Mouse (Mus musculus): Measurements from ENCODE around the gene Gm11627. TPM values are rescaled to one million over a fixed set of nuclear protein-coding genes. Genes with fewer than 3 reads are reported as not detected.
"Not testable (repeated sequence)": the region's sequence is repeated elsewhere in the genome, so short reads cannot be mapped to it uniquely, and the experiment has no call there.

Gene Gm11627
- polyA plus RNA-seq, 1 experiment from 2014 or later = 18.9 TPM

DNA sequence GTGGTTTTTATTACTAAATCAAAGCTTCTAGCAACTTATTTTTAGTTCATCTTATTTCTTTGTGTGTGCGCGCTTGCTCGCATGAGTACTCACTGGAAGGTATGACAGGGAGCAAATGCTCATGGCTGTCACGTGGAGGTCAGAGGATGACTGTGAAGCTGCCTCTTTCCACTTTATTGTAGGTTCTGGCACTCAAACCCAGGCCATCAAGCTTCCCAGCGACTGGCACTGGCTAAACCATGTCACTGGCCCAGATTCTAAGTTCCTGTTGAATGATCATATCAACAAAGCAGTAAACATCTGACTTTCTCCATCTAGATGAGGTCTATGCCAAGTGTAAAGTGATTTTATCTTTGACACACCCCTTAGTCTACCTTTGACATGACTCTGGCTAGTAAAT is 37.8 kb downstream of the Gm11627 start:
- Histone ChIP-seq H3K4me3 (ENCODE audit: low read depth, low read length) (no peak overlapping the region), H3K27me3 (ENCODE audit: control insufficient read depth, insufficient read depth, low read length) (no peaks in the 10 kb centered on the region), H3K4me1 (ENCODE audit: control insufficient read depth, insufficient read depth, low read length) (no peaks in the 10 kb centered on the region), H3K9me3 (ENCODE audit: control insufficient read depth, low read depth, low read length) (no peaks in the 10 kb centered on the region), H3K27ac (ENCODE audit: low read length) (no peak overlapping the region), H3K36me3 (ENCODE audit: control insufficient read depth, insufficient read depth, low read length) (peaks cover 4% of the 10 kb centered on the region; the same call in 1 of the 2 replicates), H3K4me2 (replicated peaks; ENCODE audit: low read depth, low read length) (no peak overlapping the region), H3K9ac (replicated peaks; ENCODE audit: low read depth, low read length) (no peak overlapping the region)
- 90% methylated on average over 5 of the region's 5 CpGs for WGBS
- ATAC-seq (ENCODE audit: insufficient number of reproducible peaks, insufficient read depth, low FRiP score, low read depth) = no peak

- not testable (repeated sequence) for H3K36me3 ChIP-seq (ENCODE audit: control insufficient read depth, insufficient read depth, low read length); H3K4me3 ChIP-seq (ENCODE audit: low read depth, low read length); ATAC-seq (ENCODE audit: insufficient number of reproducible peaks, insufficient read depth, low FRiP score, low read depth); H3K27me3 ChIP-seq (ENCODE audit: control insufficient read depth, insufficient read depth, low read length); H3K4me1 ChIP-seq (ENCODE audit: control insufficient read depth, insufficient read depth, low read length); H3K9me3 ChIP-seq (ENCODE audit: control insufficient read depth, low read depth, low read length); H3K4me2 ChIP-seq (replicated peaks; ENCODE audit: low read depth, low read length); H3K9ac ChIP-seq (replicated peaks; ENCODE audit: low read depth, low read length); H3K27ac ChIP-seq (ENCODE audit: low read length)
Observed at GRCm38 (mm10) chr11:102540286-102540685, 39.0 kb downstream of the Gm11627 start.

GRCm38 (mm10) chr11:102539690-102540089 is 39.6 kb downstream of the Gm11627 start:
- H3K4me3 ChIP-seq (ENCODE audit: low read depth, low read length) = no peak overlapping the region
- 53% methylated on average over 1 of the region's 1 CpGs for WGBS

DNA sequence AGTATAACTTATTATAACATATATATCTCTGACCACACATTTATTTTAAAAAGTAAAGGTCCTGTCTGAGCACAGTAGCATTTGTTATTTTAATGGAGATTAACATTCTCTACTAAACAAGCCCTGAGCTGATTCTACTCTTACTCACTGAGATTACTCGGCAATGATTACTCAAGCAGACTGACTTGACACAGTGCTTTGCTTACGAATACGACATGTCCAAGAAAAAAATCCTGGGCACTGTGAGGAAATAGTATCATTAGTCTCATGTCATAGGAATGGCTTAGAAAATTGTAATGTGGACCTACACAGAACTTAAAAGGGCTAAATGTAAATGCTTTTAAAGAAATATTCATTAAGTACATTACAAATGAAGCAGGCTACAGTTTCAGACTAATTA is 43.1 kb downstream of the Gm11627 start:
- H3K27me3 ChIP-seq (ENCODE audit: control insufficient read depth, insufficient read depth, low read length) = no peaks in the 10 kb centered on the region
- no peak overlapping the region for H3K4me2 ChIP-seq (replicated peaks; ENCODE audit: low read depth, low read length)
- no peak for ATAC-seq (ENCODE audit: insufficient number of reproducible peaks, insufficient read depth, low FRiP score, low read depth)
- no peaks in the 10 kb centered on the region for H3K9me3 ChIP-seq (ENCODE audit: control insufficient read depth, low read depth, low read length)
- no peak overlapping the region for H3K9ac ChIP-seq (replicated peaks; ENCODE audit: low read depth, low read length)
- H3K27ac ChIP-seq (ENCODE audit: low read length) = no peak overlapping the region
- H3K4me3 ChIP-seq (ENCODE audit: low read depth, low read length) = no peak overlapping the region
- no peaks in the 10 kb centered on the region for H3K4me1 ChIP-seq (ENCODE audit: control insufficient read depth, insufficient read depth, low read length)
- 41% methylated on average over 3 of the region's 3 CpGs for WGBS
- peaks cover 4% of the 10 kb centered on the region; the same call in 1 of the 2 replicates for H3K36me3 ChIP-seq (ENCODE audit: control insufficient read depth, insufficient read depth, low read length)

More at GRCm38 (mm10) chr11:102539690-102540089, 39.6 kb downstream of the Gm11627 start:
- Histone ChIP-seq H3K36me3 (ENCODE audit: control insufficient read depth, insufficient read depth, low read length) (peaks cover 4% of the 10 kb centered on the region; the same call in 1 of the 2 replicates), H3K27me3 (ENCODE audit: control insufficient read depth, insufficient read depth, low read length) (no peaks in the 10 kb centered on the region), H3K9me3 (ENCODE audit: control insufficient read depth, low read depth, low read length) (no peaks in the 10 kb centered on the region), H3K27ac (ENCODE audit: low read length) (no peak overlapping the region), H3K9ac (replicated peaks; ENCODE audit: low read depth, low read length) (no peak overlapping the region), H3K4me2 (replicated peaks; ENCODE audit: low read depth, low read length) (no peak overlapping the region), H3K4me1 (ENCODE audit: control insufficient read depth, insufficient read depth, low read length) (no peaks in the 10 kb centered on the region)
- ATAC-seq (ENCODE audit: insufficient number of reproducible peaks, insufficient read depth, low FRiP score, low read depth) = no peak

GRCm38 (mm10) chr11:102534078-102534477 is 45.2 kb downstream of the Gm11627 start:
- no peak for ATAC-seq (ENCODE audit: insufficient number of reproducible peaks, insufficient read depth, low FRiP score, low read depth)
- H3K27me3 ChIP-seq (ENCODE audit: control insufficient read depth, insufficient read depth, low read length) = no peaks in the 10 kb centered on the region
- H3K4me2 ChIP-seq (replicated peaks; ENCODE audit: low read depth, low read length) = no peak overlapping the region
- no peak overlapping the region for H3K9ac ChIP-seq (replicated peaks; ENCODE audit: low read depth, low read length)
- no peaks in the 10 kb centered on the region for H3K9me3 ChIP-seq (ENCODE audit: control insufficient read depth, low read depth, low read length)
- H3K4me1 ChIP-seq (ENCODE audit: control insufficient read depth, insufficient read depth, low read length) = no peaks in the 10 kb centered on the region
- no peak overlapping the region for H3K4me3 ChIP-seq (ENCODE audit: low read depth, low read length)
- 84% methylated on average over 2 of the region's 2 CpGs for WGBS
- H3K27ac ChIP-seq (ENCODE audit: low read length) = no peak overlapping the region
- peaks cover 4% of the 10 kb centered on the region; the same call in 1 of the 2 replicates for H3K36me3 ChIP-seq (ENCODE audit: control insufficient read depth, insufficient read depth, low read length)

DNA sequence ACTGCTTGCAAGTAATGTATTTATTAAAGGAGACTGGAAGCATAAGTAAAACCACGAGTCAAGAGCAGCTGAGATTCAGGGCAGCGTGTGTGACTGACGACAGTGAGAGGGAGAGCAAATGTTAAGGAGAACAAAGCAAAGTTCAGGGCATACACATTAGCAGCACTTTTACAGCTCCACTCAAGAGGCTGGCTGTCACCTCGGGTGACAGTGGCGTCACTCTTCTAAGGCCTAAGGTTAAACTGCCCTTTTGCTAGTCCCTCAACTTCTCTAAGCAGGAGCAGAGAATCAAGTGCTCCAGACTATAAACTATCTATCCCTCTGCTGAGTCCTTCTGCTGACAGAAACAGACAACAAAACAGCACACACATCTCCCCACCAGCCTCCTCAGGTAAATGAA is 47.8 kb downstream of the Gm11627 start:
- ATAC-seq (ENCODE audit: insufficient number of reproducible peaks, insufficient read depth, low FRiP score, low read depth) = no peak

More for the DNA sequence above, 47.8 kb downstream of the Gm11627 start:
- no peak overlapping the region for H3K4me3 ChIP-seq (ENCODE audit: low read depth, low read length)
- no peaks in the 10 kb centered on the region; the same call in 1 of the 2 replicates for H3K36me3 ChIP-seq (ENCODE audit: control insufficient read depth, insufficient read depth, low read length)
- WGBS = 41% methylated on average over 5 of the region's 5 CpGs
- H3K4me1 ChIP-seq (ENCODE audit: control insufficient read depth, insufficient read depth, low read length) = no peaks in the 10 kb centered on the region
- no peak overlapping the region for H3K9ac ChIP-seq (replicated peaks; ENCODE audit: low read depth, low read length)
- H3K27ac ChIP-seq (ENCODE audit: low read length) = no peak overlapping the region
- H3K4me2 ChIP-seq (replicated peaks; ENCODE audit: low read depth, low read length) = no peak overlapping the region
- no peaks in the 10 kb centered on the region for H3K9me3 ChIP-seq (ENCODE audit: control insufficient read depth, low read depth, low read length)
- H3K27me3 ChIP-seq (ENCODE audit: control insufficient read depth, insufficient read depth, low read length) = no peaks in the 10 kb centered on the region

Other genes starting within 250 kb of the Gm11627 start
- gene Slc4a1, start 213.3 kb downstream of the Gm11627 start, polyA plus RNA-seq (2014; fragmentation: Nextera tagmentation; extraction: Ambion mirVana) = 4.2 and 4.6 TPM in 2 replicates
- 7.9 and 9.7 TPM in 2 replicates for gene Rundc3a, start 186.1 kb downstream of the Gm11627 start, polyA plus RNA-seq (2014; fragmentation: Nextera tagmentation; extraction: Ambion mirVana)
- gene Slc25a39, start 171.5 kb downstream of the Gm11627 start, polyA plus RNA-seq (2014; fragmentation: Nextera tagmentation; extraction: Ambion mirVana) = 215 and 216 TPM in 2 replicates
- 112 and 122 TPM in 2 replicates for gene Grn, start 149.1 kb downstream of the Gm11627 start, polyA plus RNA-seq (2014; fragmentation: Nextera tagmentation; extraction: Ambion mirVana)
- gene Fam171a2, start 131.8 kb downstream of the Gm11627 start, polyA plus RNA-seq (2014; fragmentation: Nextera tagmentation; extraction: Ambion mirVana) = 7.1 and 8.0 TPM in 2 replicates
- gene Itga2b, start 109.3 kb downstream of the Gm11627 start, polyA plus RNA-seq (2014; fragmentation: Nextera tagmentation; extraction: Ambion mirVana) = 6.4 and 7.5 TPM in 2 replicates
- 55.4 and 64.7 TPM in 2 replicates for gene Gpatch8, start 23.1 kb downstream of the Gm11627 start, polyA plus RNA-seq (2014; fragmentation: Nextera tagmentation; extraction: Ambion mirVana)
- gene Fzd2, start 24.9 kb upstream of the Gm11627 start, polyA plus RNA-seq (2014; fragmentation: Nextera tagmentation; extraction: Ambion mirVana) = 30.5 and 30.6 TPM in 2 replicates
- 0.80 and 1.2 TPM in 2 replicates for gene Meioc, start 84.3 kb upstream of the Gm11627 start, polyA plus RNA-seq (2014; fragmentation: Nextera tagmentation; extraction: Ambion mirVana)
- 39.5 and 47.1 TPM in 2 replicates for gene Ccdc43, start 118.3 kb upstream of the Gm11627 start, polyA plus RNA-seq (2014; fragmentation: Nextera tagmentation; extraction: Ambion mirVana)
- 5.5 and 6.8 TPM in 2 replicates for gene Adam11, start 182.0 kb upstream of the Gm11627 start, polyA plus RNA-seq (2014; fragmentation: Nextera tagmentation; extraction: Ambion mirVana)
- gene Gjc1, start 240.2 kb upstream of the Gm11627 start, polyA plus RNA-seq (2014; fragmentation: Nextera tagmentation; extraction: Ambion mirVana) = 57.0 and 64.8 TPM in 2 replicates

Data from stomach, embryonic 14.5 days (tissue).